Mouse (Mus musculus): ENCODE results near the gene Cdk5rap2. TPM values are rescaled to one million over a fixed set of nuclear protein-coding genes. Genes with fewer than 3 reads are reported as not detected.

The Cdk5rap2 gene
- polyA plus RNA-seq, 1 experiment from 2014 or later, result 25.1 TPM

GRCm38 (mm10) chr4:70391760-70392372 is 18.4 kb downstream of the Cdk5rap2 start:
- H3K27ac ChIP-seq (ENCODE audit: low read depth), result no peak overlapping the region; the same call in 1 of the 2 replicates
- 66% methylated on average over 11 of the region's 11 CpGs for WGBS
- H3K36me3 ChIP-seq (ENCODE audit: insufficient read depth), result peaks cover 2% of the 10 kb centered on the region; the same call in 1 of the 2 replicates
- H3K9me3 ChIP-seq (ENCODE audit: low read depth, low read length), result no peaks in the 10 kb centered on the region
- no peaks in the 10 kb centered on the region for H3K4me1 ChIP-seq (ENCODE audit: insufficient read depth)
- no peaks in the 10 kb centered on the region for H3K27me3 ChIP-seq (ENCODE audit: insufficient read depth, low read length)
- no peak overlapping the region for H3K4me2 ChIP-seq
- TF ChIP-seq CTCF (IDR thresholded peaks at IDR 0.05; ENCODE audit: low read depth), result no peak
- DNase-seq (peak; percentile 79), ATAC-seq (ENCODE audit: insufficient read depth) (peak; percentile 76)
- H3K9ac ChIP-seq, result no peak overlapping the region
- H3K4me3 ChIP-seq (ENCODE audit: low read depth, low read length), result no peak overlapping the region

DNA sequence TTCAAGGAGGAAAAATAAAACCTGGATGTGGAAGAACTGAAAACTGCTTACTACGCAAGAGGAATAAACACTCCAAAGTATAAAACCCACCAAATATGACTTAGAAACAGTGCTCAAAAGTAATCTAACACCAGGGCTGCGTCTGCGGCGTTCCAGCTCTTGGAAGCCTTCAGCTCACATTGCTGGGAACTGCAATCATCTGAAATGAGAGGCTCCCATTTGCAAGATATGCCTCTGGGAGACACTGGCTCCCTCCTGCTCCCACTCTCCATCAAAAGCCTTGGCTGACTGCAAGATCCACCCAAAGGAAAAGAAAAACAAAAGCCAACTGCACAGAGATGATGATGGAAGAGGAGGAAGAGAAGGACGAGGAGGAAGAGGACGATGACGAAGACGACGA is 19.2 kb downstream of the Cdk5rap2 start:
- H3K4me3 ChIP-seq (ENCODE audit: low read depth, low read length), result no peak overlapping the region
- DNase-seq, result no peak
- H3K4me2 ChIP-seq, result no peak overlapping the region
- peaks cover 2% of the 10 kb centered on the region; the same call in 1 of the 2 replicates for H3K36me3 ChIP-seq (ENCODE audit: insufficient read depth)
- TF ChIP-seq CTCF (IDR thresholded peaks at IDR 0.05; ENCODE audit: low read depth), result no peak
- ATAC-seq (ENCODE audit: insufficient read depth), result no peak
- H3K9me3 ChIP-seq (ENCODE audit: low read depth, low read length), result no peaks in the 10 kb centered on the region
- WGBS, result 80% methylated on average over 9 of the region's 9 CpGs
- H3K9ac ChIP-seq, result no peak overlapping the region
- no peaks in the 10 kb centered on the region for H3K27me3 ChIP-seq (ENCODE audit: insufficient read depth, low read length)
- H3K27ac ChIP-seq (ENCODE audit: low read depth), result no peak overlapping the region; the same call in 1 of the 2 replicates
- no peaks in the 10 kb centered on the region for H3K4me1 ChIP-seq (ENCODE audit: insufficient read depth)

- Histone ChIP-seq H3K4me3 (ENCODE audit: low read depth, low read length) (no peak overlapping the region), H3K27me3 (ENCODE audit: insufficient read depth, low read length) (no peaks in the 10 kb centered on the region), H3K4me2 (no peak overlapping the region), H3K36me3 (ENCODE audit: insufficient read depth) (no peaks in the 10 kb centered on the region), H3K9me3 (ENCODE audit: low read depth, low read length) (no peaks in the 10 kb centered on the region), H3K27ac (ENCODE audit: low read depth) (no peak overlapping the region), H3K9ac (no peak overlapping the region), H3K4me1 (ENCODE audit: insufficient read depth) (no peaks in the 10 kb centered on the region)
- ATAC-seq (ENCODE audit: insufficient read depth) (no peak), DNase-seq (no peak)
- 80% methylated on average over 5 of the region's 5 CpGs for WGBS
- no peak for TF ChIP-seq CTCF (IDR thresholded peaks at IDR 0.05; ENCODE audit: low read depth)
These were observed 24.0 kb downstream of the Cdk5rap2 start for GRCm38 (mm10) chr4:70386206-70386605.

GRCm38 (mm10) chr4:70377359-70377758 is 32.9 kb downstream of the Cdk5rap2 start:
- no peak overlapping the region for H3K9ac ChIP-seq
- no peak for TF ChIP-seq CTCF (IDR thresholded peaks at IDR 0.05; ENCODE audit: low read depth)
- no peaks in the 10 kb centered on the region for H3K27me3 ChIP-seq (ENCODE audit: insufficient read depth, low read length)
- WGBS, result 83% methylated on average over 4 of the region's 4 CpGs
- H3K4me1 ChIP-seq (ENCODE audit: insufficient read depth), result no peaks in the 10 kb centered on the region
- H3K36me3 ChIP-seq (ENCODE audit: insufficient read depth), result no peaks in the 10 kb centered on the region
- no peak overlapping the region for H3K27ac ChIP-seq (ENCODE audit: low read depth)
- H3K4me3 ChIP-seq (ENCODE audit: low read depth, low read length), result no peak overlapping the region
- ATAC-seq (ENCODE audit: insufficient read depth) (no peak), DNase-seq (no peak)
- no peaks in the 10 kb centered on the region for H3K9me3 ChIP-seq (ENCODE audit: low read depth, low read length)
- no peak overlapping the region for H3K4me2 ChIP-seq

DNA sequence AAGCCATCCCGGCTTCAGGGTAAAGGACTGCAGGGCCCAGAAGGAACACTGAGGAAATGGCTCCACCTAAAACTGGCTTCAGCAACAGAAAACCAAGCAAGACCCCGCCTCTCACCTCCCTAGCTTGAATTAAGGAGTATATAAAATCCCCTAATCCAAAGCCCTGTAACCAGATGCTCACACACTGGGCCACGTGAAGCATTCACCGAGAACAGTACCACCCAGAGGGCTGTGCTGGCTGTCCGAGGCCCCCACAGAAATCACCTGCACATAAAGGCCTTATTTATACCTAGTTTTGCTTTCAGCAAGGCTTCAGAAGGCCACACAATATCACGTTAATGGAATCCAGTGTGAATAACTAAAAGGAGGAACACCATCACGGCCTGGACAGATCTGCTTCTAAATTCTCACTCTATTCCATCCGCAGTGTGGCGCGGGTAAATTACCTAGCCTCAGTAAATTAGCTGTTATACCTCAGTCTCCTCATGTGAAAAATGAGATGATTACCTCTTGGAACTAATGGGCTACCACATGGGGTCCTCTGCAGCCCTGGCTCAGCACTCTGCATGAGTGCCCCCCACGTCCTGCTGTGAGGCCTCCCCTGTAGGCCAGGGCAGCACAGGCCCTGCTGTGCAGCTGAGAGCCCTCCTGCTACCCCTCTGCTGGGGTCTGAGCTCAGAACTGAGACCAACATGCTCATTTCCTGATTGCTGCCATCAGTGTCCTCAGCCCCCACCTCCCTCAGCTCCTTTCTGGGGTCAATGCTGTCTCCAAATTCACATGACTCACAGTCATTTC is 45.0 kb downstream of the Cdk5rap2 start:
- no peak for TF ChIP-seq CTCF (IDR thresholded peaks at IDR 0.05; ENCODE audit: low read depth)
- Histone ChIP-seq H3K27ac (ENCODE audit: low read depth) (no peak overlapping the region), H3K27me3 (ENCODE audit: insufficient read depth, low read length) (no peaks in the 10 kb centered on the region), H3K4me1 (ENCODE audit: insufficient read depth) (no peaks in the 10 kb centered on the region), H3K36me3 (ENCODE audit: insufficient read depth) (peaks cover 13% of the 10 kb centered on the region), H3K9me3 (ENCODE audit: low read depth, low read length) (no peaks in the 10 kb centered on the region), H3K9ac (no peak overlapping the region), H3K4me2 (no peak overlapping the region), H3K4me3 (ENCODE audit: low read depth, low read length) (no peak overlapping the region)
- ATAC-seq (ENCODE audit: insufficient read depth) (no peak), DNase-seq (no peak)
- WGBS, result 82% methylated on average over 11 of the region's 11 CpGs

DNA sequence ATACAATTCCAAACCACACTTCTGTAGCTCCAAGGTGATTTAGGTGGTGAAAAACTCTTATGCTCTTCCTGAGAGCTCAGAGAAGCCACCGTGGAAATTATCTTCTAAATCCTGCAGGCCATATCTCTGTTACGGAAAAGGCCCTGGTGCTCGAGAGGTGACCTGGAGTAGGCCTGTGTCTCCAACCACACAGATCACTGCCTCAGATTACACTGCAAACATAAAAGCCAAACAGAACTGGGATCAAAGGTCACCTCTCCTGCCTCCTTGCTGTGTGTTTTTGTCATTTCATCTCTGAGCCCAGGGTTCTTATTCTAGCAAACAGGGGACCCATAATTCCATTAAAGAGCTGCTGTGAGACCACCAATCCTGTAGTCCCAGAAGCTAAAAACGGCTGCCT is 48.9 kb downstream of the Cdk5rap2 start:
- no peak for TF ChIP-seq CTCF (IDR thresholded peaks at IDR 0.05; ENCODE audit: low read depth)
- no peak for ATAC-seq (ENCODE audit: insufficient read depth)
- peaks cover 37% of the 10 kb centered on the region for H3K36me3 ChIP-seq (ENCODE audit: insufficient read depth)
- no peak overlapping the region for H3K27ac ChIP-seq (ENCODE audit: low read depth)
- H3K4me1 ChIP-seq (ENCODE audit: insufficient read depth), result no peaks in the 10 kb centered on the region
- H3K4me2 ChIP-seq, result no peak overlapping the region
- no peak for DNase-seq
- H3K4me3 ChIP-seq (ENCODE audit: low read depth, low read length), result no peak overlapping the region
- no peaks in the 10 kb centered on the region for H3K27me3 ChIP-seq (ENCODE audit: insufficient read depth, low read length)
- WGBS, result 55% methylated on average over 4 of the region's 4 CpGs
- H3K9me3 ChIP-seq (ENCODE audit: low read depth, low read length), result no peaks in the 10 kb centered on the region
- H3K9ac ChIP-seq, result no peak overlapping the region

DNA sequence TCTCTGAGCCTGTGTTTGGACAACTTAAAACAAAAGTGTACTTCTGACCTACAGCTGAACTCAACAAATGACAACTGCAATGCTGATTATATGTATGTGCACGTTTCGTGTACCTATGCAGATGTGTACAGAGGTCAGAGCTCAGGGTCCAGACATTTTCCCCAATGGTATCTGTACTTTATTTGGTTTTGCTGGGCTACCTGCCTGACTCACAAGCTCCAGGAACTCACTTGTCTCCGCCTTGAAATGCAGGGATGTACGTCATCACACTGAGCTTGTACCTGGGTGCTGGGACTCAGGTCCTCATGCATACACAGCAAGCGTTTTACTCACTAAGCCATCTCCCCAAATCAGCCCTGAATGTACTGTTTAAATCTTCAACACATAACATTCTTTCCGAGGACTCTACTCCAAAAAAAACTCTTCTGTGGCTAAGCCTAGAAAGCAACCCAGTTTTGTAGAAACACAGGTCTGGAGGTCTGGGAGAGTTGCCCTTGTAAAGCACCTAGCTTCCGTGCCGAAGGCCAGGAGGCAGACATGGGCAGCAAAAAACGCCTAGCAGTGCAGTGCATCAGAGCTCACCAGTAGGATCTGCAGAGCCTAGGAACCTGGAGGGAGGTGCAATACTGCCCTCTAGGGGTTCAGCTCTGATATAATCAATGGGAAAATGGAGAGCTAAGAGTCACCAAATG is 54.4 kb downstream of the Cdk5rap2 start:
- Histone ChIP-seq H3K27ac (ENCODE audit: low read depth) (no peak overlapping the region), H3K4me3 (ENCODE audit: low read depth, low read length) (no peak overlapping the region), H3K36me3 (ENCODE audit: insufficient read depth) (peaks cover 67% of the 10 kb centered on the region), H3K27me3 (ENCODE audit: insufficient read depth, low read length) (no peaks in the 10 kb centered on the region), H3K4me1 (ENCODE audit: insufficient read depth) (no peaks in the 10 kb centered on the region), H3K4me2 (no peak overlapping the region), H3K9ac (no peak overlapping the region), H3K9me3 (ENCODE audit: low read depth, low read length) (no peaks in the 10 kb centered on the region)
- DNase-seq (peak; percentile 84), ATAC-seq (ENCODE audit: insufficient read depth) (peak; percentile 83)
- 59% methylated on average over 9 of the region's 9 CpGs for WGBS
- TF ChIP-seq CTCF (IDR thresholded peaks at IDR 0.05; ENCODE audit: low read depth), result peak; percentile 83
